Mouse (Mus musculus) CH12.LX (cell line): Measurements from ENCODE around the gene Prr18. TPM values are rescaled to one million over a fixed set of nuclear protein-coding genes. Genes with fewer than 3 reads are reported as not detected.

Experiments used
- DNase-seq: peaks from one replicate; pipeline ENCODE4 v3.0.0-alpha.2; 2013; ENCODE audit errors: extremely low read depth
- H3K27ac ChIP-seq: 2 replicates; pipeline ENCODE4 v1.5.1; 2012; ENCODE audit warnings: low read depth, mild to moderate bottlenecking, control low read depth, moderate library complexity; ENCODE audit not compliant: insufficient read depth
- H3K27me3 ChIP-seq: replicated peaks from 2 replicates; pipeline ENCODE3; 2012; ENCODE audit warnings: inconsistent platforms
- H3K36me3 ChIP-seq, 2 experiments: replicated peaks in 1 of 2; 2 replicates each; pipeline versions ENCODE3 to v1.6.1; 2012; ENCODE audit warnings: inconsistent platforms in 1 of 2, low read length in 1 of 2, mild to moderate bottlenecking in 1 of 2, mixed read lengths in 1 of 2, moderate library complexity in 1 of 2; ENCODE audit not compliant: control insufficient read depth in 1 of 2, insufficient read depth in 1 of 2
- H3K4me1 ChIP-seq, 2 experiments: 2 replicates each; pipeline ENCODE4 v1.6.1; 2012; ENCODE audit warnings: inconsistent platforms in 1 of 2, moderate library complexity in 1 of 2; ENCODE audit not compliant: insufficient read depth in 2 of 2, control insufficient read depth in 1 of 2
- H3K4me2 ChIP-seq: 2 replicates; pipeline ENCODE4 v1.6.1; 2012; ENCODE audit warnings: low read depth, mild to moderate bottlenecking, control low read depth; ENCODE audit not compliant: poor library complexity, insufficient read depth, severe bottlenecking
- H3K4me3 ChIP-seq, 3 experiments: fragments of 150-350 bp in 1 of 3; sonication (generic) in 1 of 3; replicated peaks in 1 of 3; 2 replicates each; pipeline versions ENCODE3 to v1.5.1; 2011 to 2012; ENCODE audit warnings: low read depth in 2 of 3, low read length in 2 of 3, mild to moderate bottlenecking in 2 of 3, moderate library complexity in 2 of 3, control low read depth in 1 of 3, improper control_type of control experiment in 1 of 3, inconsistent platforms in 1 of 3, mixed read lengths in 1 of 3; ENCODE audit not compliant: poor library complexity in 1 of 3
- H3K79me2 ChIP-seq: replicated peaks from 2 replicates; pipeline ENCODE4 v1.6.1; 2012; ENCODE audit warnings: mild to moderate bottlenecking, moderate library complexity; ENCODE audit not compliant: control insufficient read depth, poor library complexity, insufficient read depth, severe bottlenecking; ENCODE audit errors: extremely low read depth
- H3K9ac ChIP-seq: 2 replicates; pipeline ENCODE4 v1.6.1; 2012; ENCODE audit warnings: low read depth, mild to moderate bottlenecking, control low read depth, moderate library complexity; ENCODE audit not compliant: insufficient read depth
- H3K9me3 ChIP-seq: replicated peaks from 2 replicates; pipeline ENCODE3; 2012; ENCODE audit warnings: low read length, inconsistent platforms, mixed read lengths
- CHD2 ChIP-seq: IDR thresholded peaks from 2 replicates; pipeline ENCODE4 v1.6.1; 2011; ENCODE audit warnings: low read length, improper control_type of control experiment
- EP300 ChIP-seq: IDR thresholded peaks from 2 replicates; pipeline ENCODE4 v1.6.1; 2011; ENCODE audit warnings: low read length, improper control_type of control experiment
- MXI1 ChIP-seq: IDR thresholded peaks from 2 replicates; pipeline ENCODE4 v1.6.1; 2011; ENCODE audit warnings: mild to moderate bottlenecking, low read depth, low read length, improper control_type of control experiment
- MYC ChIP-seq: IDR thresholded peaks from 2 replicates; pipeline ENCODE4 v1.6.1; 2011; ENCODE audit warnings: low read depth, mild to moderate bottlenecking, improper control_type of control experiment, low read length
- NELFE ChIP-seq: IDR thresholded peaks from 2 replicates; pipeline ENCODE4 v1.6.1; 2011; ENCODE audit warnings: low read depth, low read length, improper control_type of control experiment
- NRF1 ChIP-seq: IDR thresholded peaks from 2 replicates; pipeline ENCODE4 v1.6.1; 2014; ENCODE audit warnings: low read depth, mild to moderate bottlenecking, inconsistent platforms, low read length, improper control_type of control experiment, moderate library complexity
- RAD21 ChIP-seq: IDR thresholded peaks from 2 replicates; pipeline ENCODE4 v1.6.1; 2011; ENCODE audit warnings: low read depth, mild to moderate bottlenecking, low read length, improper control_type of control experiment, moderate library complexity
- RCOR1 ChIP-seq: conservative IDR thresholded peaks from 2 replicates; pipeline ENCODE4 v1.6.1; 2012; ENCODE audit warnings: low read depth, mild to moderate bottlenecking, inconsistent platforms, low read length, improper control_type of control experiment
- SMC3 ChIP-seq: IDR thresholded peaks from 2 replicates; pipeline ENCODE4 v1.6.1; 2011; ENCODE audit warnings: low read depth, low read length, improper control_type of control experiment
- USF1 ChIP-seq: IDR thresholded peaks from 2 replicates; pipeline ENCODE4 v1.6.1; 2014; ENCODE audit warnings: low read depth, mild to moderate bottlenecking, inconsistent platforms, low read length, improper control_type of control experiment
- ZNF384 ChIP-seq: IDR thresholded peaks from 2 replicates; pipeline ENCODE4 v1.6.1; 2012; ENCODE audit warnings: low read depth, low read length, improper control_type of control experiment, inconsistent platforms
- dilution Hi-C: fragments of 300-500 bp; cut with MboI; formaldehyde crosslinking; loops from 2 replicates; pipeline ENCODE4 v1.14.3; 2020; ENCODE audit warnings: low sequenced_read_pairs; ENCODE audit not compliant: extremely low pct_unique_long_range_greater_than_20kb, extremely low pct_ligation_motif_present
- in situ Hi-C: fragments of 300-500 bp; cut with MboI; formaldehyde crosslinking; loops from 3 replicates; pipeline ENCODE4 v1.14.3; 2019; ENCODE audit warnings: low sequenced_read_pairs, low pct_ligation_motif_present, low pct_unique_long_range_greater_than_20kb, mixed read lengths
- polyA plus RNA-seq: library from polyadenylated mRNA; unstranded; fragments of >175 nt; gene quantifications from 2 replicates; pipeline ENCODE4 v1.2.1, GENCODE M21; 2012; ENCODE audit warnings: low read depth; ENCODE audit not compliant: insufficient read length
- total RNA-seq, 2 experiments: library from RNA; depleted of rRNA; stranded (reverse); fragments of 300-350 nt in 1 of 2; fragments of >200 nt in 1 of 2; gene quantifications; 2 replicates each; pipeline ENCODE4 v1.2.3; 2012 to 2014

The Prr18 gene
- total and polyA plus RNA-seq, 3 experiments = 0.07 to 0.12 (median 0.08) TPM

DNA sequence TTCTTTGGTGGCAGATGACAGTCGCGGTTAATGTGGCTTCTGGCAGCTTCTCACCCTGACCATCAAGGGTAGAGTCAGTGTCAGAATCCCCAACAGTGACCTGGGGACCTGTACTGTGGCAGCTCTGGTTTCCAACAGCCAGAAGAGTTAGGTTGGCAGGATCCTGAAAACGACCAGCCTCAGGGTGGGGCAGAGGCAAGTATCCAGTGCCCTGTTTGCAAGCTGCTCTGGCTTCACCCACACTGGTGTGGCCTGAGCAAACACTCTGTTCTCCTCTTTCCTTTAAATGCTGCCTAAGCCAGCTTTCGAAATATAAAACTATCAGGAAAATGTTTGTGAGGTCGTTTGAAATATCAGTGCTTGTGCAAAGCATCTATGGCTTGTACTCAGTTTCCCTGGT, 6.7 kb upstream of the Prr18 start:
- peaks cover 11 to 25% of the 10 kb centered on the region in 2 experiments for H3K36me3 ChIP-seq
- H3K9ac ChIP-seq = no peak overlapping the region
- TF ChIP-seq USF1 (no peak), ZNF384 (no peak), CHD2 (no peak)
- in situ Hi-C loops (no loop called here), dilution Hi-C loops (no loop called here)
- no peak overlapping the region for H3K4me3 ChIP-seq
- DNase-seq = no peak
- no peak overlapping the region for H3K4me2 ChIP-seq
- H3K79me2 ChIP-seq = no peaks in the 10 kb centered on the region
- H3K9me3 ChIP-seq = peaks cover 7% of the 10 kb centered on the region
- no peaks in the 10 kb centered on the region for H3K27me3 ChIP-seq
- H3K4me1 ChIP-seq = no peaks in the 10 kb centered on the region
- H3K27ac ChIP-seq = no peak overlapping the region

DNA sequence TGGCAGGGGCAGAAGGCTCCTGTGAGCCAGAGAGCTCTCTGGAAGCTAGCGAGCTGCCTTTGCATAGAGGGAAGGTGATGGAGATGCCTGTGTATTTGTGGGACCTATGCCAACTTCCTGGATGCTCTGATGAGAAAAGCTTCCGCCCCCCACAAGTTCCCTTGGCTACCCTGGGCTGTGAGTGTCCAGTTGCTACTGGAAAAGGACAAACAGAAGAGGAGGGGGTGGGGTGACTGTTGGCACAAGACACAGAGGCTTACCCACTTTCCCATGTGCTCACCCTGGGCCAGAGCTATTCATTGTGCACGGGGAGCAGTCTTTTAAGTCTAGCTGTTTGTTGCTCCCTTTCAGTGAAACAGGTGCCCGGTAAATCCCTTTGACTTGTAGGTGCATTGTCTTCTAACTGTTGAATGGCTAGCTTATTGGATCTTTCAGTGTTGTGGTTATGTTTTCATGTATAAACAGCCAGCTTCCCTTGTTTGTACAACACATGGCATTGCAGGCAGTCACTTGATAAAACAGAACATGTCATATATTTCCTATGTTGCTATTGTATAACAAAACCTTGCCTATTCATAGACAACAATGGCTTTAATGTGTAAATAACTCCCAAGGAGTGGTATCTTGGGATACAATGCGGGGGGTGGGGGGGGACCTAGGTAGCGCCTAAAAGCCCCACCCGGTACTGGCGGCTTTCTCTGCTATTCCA, 2.6 kb downstream of the Prr18 start:
- no peak overlapping the region for H3K9ac ChIP-seq
- no peak overlapping the region for H3K27ac ChIP-seq
- dilution Hi-C loops = no loop called here
- no peak for DNase-seq
- H3K4me1 ChIP-seq = no peaks in the 10 kb centered on the region
- no peak overlapping the region for H3K4me3 ChIP-seq
- H3K4me2 ChIP-seq = no peak overlapping the region
- H3K79me2 ChIP-seq = no peaks in the 10 kb centered on the region
- in situ Hi-C loops = no loop called here
- no peaks in the 10 kb centered on the region for H3K27me3 ChIP-seq
- peaks cover 6% of the 10 kb centered on the region for H3K9me3 ChIP-seq
- H3K36me3 ChIP-seq = peaks cover 0 to 19% of the 10 kb centered on the region in 2 experiments
- no peak for TF ChIP-seq ZNF384
- TF ChIP-seq RCOR1 = no peak
- TF ChIP-seq SMC3 = no peak
- no peak for TF ChIP-seq CHD2
- TF ChIP-seq RAD21 = no peak
- TF ChIP-seq MYC = no peak
- TF ChIP-seq NRF1 = no peak
- TF ChIP-seq NELFE = no peak
- TF ChIP-seq MXI1 = no peak
- TF ChIP-seq EP300 = no peak
